18 mouse cellular contexts compared by ENCODE assay signal in genomic region chr19:42016251-42016650, GRCm38 (mm10). TPM values are rescaled to one million over a fixed set of nuclear protein-coding genes. Genes with fewer than 3 reads are reported as not detected.
A peak's percentile ranks its signal among the peaks of the same experiment; 100 is the strongest.
DNase-seq lines count a peak whose midpoint lies in the region; ATAC-seq and TF ChIP-seq lines count a peak whose summit lies in the region.
"Had no signal": no experiment of that assay in that cellular context is flagged by ENCODE, and none has a peak within 500 bp of the region (broad histone marks: within the 10 kb centered on the region; RNA-seq: fewer than 3 reads in every experiment).

No protein-coding gene starts in this region.

- H3K27me3 ChIP-seq in heart, embryonic 14.5 days (ENCODE audit: control insufficient read depth, insufficient read depth, low read length) = no peaks in the 10 kb centered on the region
- no peaks in the 10 kb centered on the region for H3K27me3 ChIP-seq in embryonic facial prominence, embryonic 13.5 days
- no peaks in the 10 kb centered on the region for H3K27me3 ChIP-seq in stomach, embryonic 14.5 days (ENCODE audit: control insufficient read depth, insufficient read depth, low read length)

- no peak for TF ChIP-seq CTCF in layer of hippocampus, adult 2 months (conservative IDR thresholded peaks at IDR 0.05)

- ATAC-seq in heart, embryonic 14.5 days (ENCODE audit: insufficient number of reproducible peaks, insufficient read depth, low FRiP score, low read depth) = no peak
- ATAC-seq in embryonic facial prominence, embryonic 13.5 days (ENCODE audit: insufficient number of reproducible peaks, insufficient read depth, low FRiP score, low TSS enrichment, low read depth) = no peak
- no peak for ATAC-seq in stomach, embryonic 14.5 days (ENCODE audit: insufficient number of reproducible peaks, insufficient read depth, low FRiP score, low read depth)
- ATAC-seq: CD4-positive, CD25-positive, alpha-beta regulatory T cell, adult 4 months had no signal

- peak overlapping the region; percentile 8 to 88; a peak in 2 of 4 replicates for H3K27ac ChIP-seq in heart, embryonic 14.5 days (replicated peaks in 1 of 2; ENCODE audit: control insufficient read depth in 1 of 2, insufficient read depth in 1 of 2, low read depth in 2 of 2, low read length in 2 of 2)
- H3K27ac ChIP-seq in layer of hippocampus, adult 2 months = peak overlapping the region; percentile 74
- H3K27ac ChIP-seq in embryonic facial prominence, embryonic 13.5 days = peak overlapping the region; percentile 76
- peak overlapping the region; percentile 75; the same call in 1 of the 2 replicates for H3K27ac ChIP-seq in stomach, embryonic 14.5 days (ENCODE audit: low read length)

- 76% methylated on average over 4 of the region's 4 CpGs for WGBS in heart, embryonic 14.5 days
- WGBS in embryonic facial prominence, embryonic 13.5 days = 55% methylated on average over 4 of the region's 4 CpGs
- 78% methylated on average over 4 of the region's 4 CpGs for WGBS in stomach, embryonic 14.5 days

- DNase-seq in heart, adult 9 months (ENCODE audit: low spot score in 2 of 2) = no peak
- DNase-seq in layer of hippocampus, adult 2 months (ENCODE audit: low spot score in 2 of 2) = no peak
- DNase-seq in layer of hippocampus, adult 9-11 months = no peak
- no peak for DNase-seq in cerebellum, adult 9-11 months
- DNase-seq in left cerebral cortex, adult 18-20 months (ENCODE audit: low spot score in 2 of 2) = no peak
- DNase-seq: cerebellum, adult 18-20 months; kidney, postnatal 36 days; spleen, adult 18-20 months; thymus, adult 2 months had no signal

- peak overlapping the region; percentile 32; the same call in 1 of the 2 replicates for H3K9ac ChIP-seq in heart, embryonic 14.5 days (ENCODE audit: low read length)
- 0 out of 2 replicates have a peak overlapping the region, but pooled peaks have one; percentile 12 for H3K9ac ChIP-seq in embryonic facial prominence, embryonic 13.5 days
- H3K9ac ChIP-seq in stomach, embryonic 14.5 days (replicated peaks; ENCODE audit: low read depth, low read length) = no peak overlapping the region

- H3K4me3 ChIP-seq in heart, embryonic 14.5 days (ENCODE audit: control insufficient read depth in 1 of 2, insufficient read depth in 1 of 2, low read depth in 1 of 2, low read length in 2 of 2) = no peak overlapping the region
- H3K4me3 ChIP-seq in layer of hippocampus, adult 2 months = no peak overlapping the region
- H3K4me3 ChIP-seq in embryonic facial prominence, embryonic 13.5 days = no peak overlapping the region
- no peak overlapping the region for H3K4me3 ChIP-seq in stomach, embryonic 14.5 days (ENCODE audit: low read depth, low read length)

- H3K4me1 ChIP-seq in heart, embryonic 14.5 days (ENCODE audit: control insufficient read depth in 2 of 2, insufficient read depth in 2 of 2, low read length in 2 of 2) = peaks cover 22% of the 10 kb centered on the region in 2 experiments
- peaks cover 54% of the 10 kb centered on the region for H3K4me1 ChIP-seq in embryonic facial prominence, embryonic 13.5 days
- H3K4me1 ChIP-seq in stomach, embryonic 14.5 days (ENCODE audit: control insufficient read depth, insufficient read depth, low read length) = peaks cover 18% of the 10 kb centered on the region

- H3K36me3 ChIP-seq in heart, embryonic 14.5 days (ENCODE audit: control insufficient read depth, insufficient read depth, low read length) = no peaks in the 10 kb centered on the region
- H3K36me3 ChIP-seq in embryonic facial prominence, embryonic 13.5 days = no peaks in the 10 kb centered on the region
- no peaks in the 10 kb centered on the region for H3K36me3 ChIP-seq in stomach, embryonic 14.5 days (ENCODE audit: control insufficient read depth, insufficient read depth, low read length)

- no peaks in the 10 kb centered on the region for H3K9me3 ChIP-seq in heart, embryonic 14.5 days (ENCODE audit: control insufficient read depth, low read length)
- H3K9me3 ChIP-seq in embryonic facial prominence, embryonic 13.5 days = no peaks in the 10 kb centered on the region
- H3K9me3 ChIP-seq in stomach, embryonic 14.5 days (ENCODE audit: control insufficient read depth, low read depth, low read length) = no peaks in the 10 kb centered on the region

- H3K4me2 ChIP-seq in heart, embryonic 14.5 days (ENCODE audit: low read length) = no peak overlapping the region
- no peak overlapping the region for H3K4me2 ChIP-seq in embryonic facial prominence, embryonic 13.5 days
- no peak overlapping the region for H3K4me2 ChIP-seq in stomach, embryonic 14.5 days (replicated peaks; ENCODE audit: low read depth, low read length)

RNA-seq across cellular contexts. Expression of gene Ankrd2, which starts 19.5 kb away (rescaled TPM):
- polyA plus RNA-seq in heart, embryonic 14.5 days (2014; fragmentation: Nextera tagmentation; extraction: Ambion mirVana) = not detected in 2 replicates
- not detected for total RNA-seq in layer of hippocampus, adult 2 months (2021)
- 0.25 and 0.31 TPM in 2 replicates for polyA plus RNA-seq in embryonic facial prominence, embryonic 13.5 days (2015; fragmentation: Nextera tagmentation; extraction: Ambion mirVana)
- 0.30 TPM in 1 of 2 replicates, not detected in the other for polyA plus RNA-seq in stomach, embryonic 14.5 days (2014; fragmentation: Nextera tagmentation; extraction: Ambion mirVana)
- total RNA-seq in left cerebral cortex, adult 18-20 months (2021) = under 1 TPM; 0.30 to 0.44 TPM
- total RNA-seq: granulocyte monocyte progenitor cell, adult 5-6 weeks; left cerebral cortex, postnatal 4 days; monocyte, adult 5-6 weeks had no signal
- polyA plus RNA-seq: CD4-positive, CD25-positive, alpha-beta regulatory T cell, adult 4 months; embryonic facial prominence, embryonic 11.5 days had no signal

RNA-seq across cellular contexts. Expression of gene Hoga1, which starts 29.2 kb away (rescaled TPM):
- polyA plus RNA-seq in heart, embryonic 14.5 days (2014; fragmentation: Nextera tagmentation; extraction: Ambion mirVana) = 0.74 and 0.76 TPM in 2 replicates
- total RNA-seq in layer of hippocampus, adult 2 months (2021) = 1 to 10 TPM; 7.4 to 8.6 TPM
- polyA plus RNA-seq in embryonic facial prominence, embryonic 13.5 days (2015; fragmentation: Nextera tagmentation; extraction: Ambion mirVana) = 1.3 and 3.3 TPM in 2 replicates
- polyA plus RNA-seq in stomach, embryonic 14.5 days (2014; fragmentation: Nextera tagmentation; extraction: Ambion mirVana) = 1.7 and 1.9 TPM in 2 replicates
- 1 to 10 TPM; 4.9 to 5.0 TPM for total RNA-seq in left cerebral cortex, adult 18-20 months (2021)
- total RNA-seq: granulocyte monocyte progenitor cell, adult 5-6 weeks; monocyte, adult 5-6 weeks had no signal
- polyA plus RNA-seq: CD4-positive, CD25-positive, alpha-beta regulatory T cell, adult 4 months had no signal

RNA-seq across cellular contexts. Expression of gene Ubtd1, which starts 34.7 kb away (rescaled TPM):
- 11.8 and 13.2 TPM in 2 replicates for polyA plus RNA-seq in heart, embryonic 14.5 days (2014; fragmentation: Nextera tagmentation; extraction: Ambion mirVana)
- total RNA-seq in layer of hippocampus, adult 2 months (2021) = 10 to 100 TPM; 14.0 to 14.6 TPM
- polyA plus RNA-seq in embryonic facial prominence, embryonic 13.5 days (2015; fragmentation: Nextera tagmentation; extraction: Ambion mirVana) = 23.0 and 23.5 TPM in 2 replicates
- polyA plus RNA-seq in stomach, embryonic 14.5 days (2014; fragmentation: Nextera tagmentation; extraction: Ambion mirVana) = 10.4 and 10.8 TPM in 2 replicates
- total RNA-seq in left cerebral cortex, adult 18-20 months (2021) = 10 to 100 TPM; 12.0 to 12.2 TPM

RNA-seq across cellular contexts. Expression of gene Mms19, which starts 35.3 kb away (rescaled TPM):
- 24.4 and 28.3 TPM in 2 replicates for polyA plus RNA-seq in heart, embryonic 14.5 days (2014; fragmentation: Nextera tagmentation; extraction: Ambion mirVana)
- 10 to 100 TPM; 30.9 to 39.2 TPM for total RNA-seq in layer of hippocampus, adult 2 months (2021)
- 41.2 and 41.7 TPM in 2 replicates for polyA plus RNA-seq in embryonic facial prominence, embryonic 13.5 days (2015; fragmentation: Nextera tagmentation; extraction: Ambion mirVana)
- 37.6 and 44.1 TPM in 2 replicates for polyA plus RNA-seq in stomach, embryonic 14.5 days (2014; fragmentation: Nextera tagmentation; extraction: Ambion mirVana)
- 10 to 100 TPM; 30.9 to 32.3 TPM for total RNA-seq in left cerebral cortex, adult 18-20 months (2021)

RNA-seq across cellular contexts. Expression of gene 4933411K16Rik, which starts 35.8 kb away (rescaled TPM):
- polyA plus RNA-seq in heart, embryonic 14.5 days (2014; fragmentation: Nextera tagmentation; extraction: Ambion mirVana) = not detected in 2 replicates
- 1 to 10 TPM; 1.6 to 1.9 TPM for total RNA-seq in layer of hippocampus, adult 2 months (2021)
- polyA plus RNA-seq in embryonic facial prominence, embryonic 13.5 days (2015; fragmentation: Nextera tagmentation; extraction: Ambion mirVana) = not detected in 2 replicates
- 0.24 TPM in 1 of 2 replicates, not detected in the other for polyA plus RNA-seq in stomach, embryonic 14.5 days (2014; fragmentation: Nextera tagmentation; extraction: Ambion mirVana)
- under 1 TPM; 0.53 to 0.73 TPM for total RNA-seq in left cerebral cortex, adult 18-20 months (2021)
- total RNA-seq: granulocyte monocyte progenitor cell, adult 5-6 weeks had no signal
- polyA plus RNA-seq: CD4-positive, CD25-positive, alpha-beta regulatory T cell, adult 4 months; embryonic facial prominence, embryonic 11.5 days; lung, embryonic 16.5 days had no signal
